Mouse (Mus musculus): ENCODE results near the gene Rasgrf2. TPM values are rescaled to one million over a fixed set of nuclear protein-coding genes. Genes with fewer than 3 reads are reported as not detected.

Rasgrf2 gene
- total RNA-seq, 2 experiments from 2014 or later: 2.0 to 3.9 TPM

DNA sequence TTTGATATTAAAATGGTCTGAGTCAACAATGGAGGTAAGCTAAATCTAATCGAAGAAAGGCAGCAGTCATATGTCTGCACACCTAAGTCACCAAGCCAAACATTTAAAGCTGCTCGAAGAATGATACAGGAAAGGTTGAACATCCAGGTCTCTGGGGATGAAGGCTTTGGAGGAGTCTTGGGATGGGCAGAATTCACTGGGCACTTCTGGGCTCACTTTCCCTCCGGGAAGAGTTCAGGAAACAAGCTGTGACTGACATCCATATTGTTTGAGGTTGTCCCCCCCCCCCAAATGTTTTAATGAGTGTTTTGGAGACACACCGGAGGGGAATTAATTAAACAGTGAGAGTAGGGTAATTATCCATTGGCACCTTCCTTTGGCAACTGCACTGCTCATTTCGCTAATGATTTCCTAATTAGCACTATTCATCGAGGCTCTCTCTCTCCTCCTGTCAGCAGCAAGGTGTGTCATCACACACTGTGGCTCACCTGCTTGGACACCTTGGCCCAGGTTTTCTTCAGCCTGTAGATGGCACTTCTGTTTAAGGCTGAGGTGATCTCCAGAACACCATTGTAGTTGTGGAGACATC, 241.3 kb downstream of the Rasgrf2 start:
- DNase-seq (ENCODE audit: low spot score in 2 of 2): no peak

DNA sequence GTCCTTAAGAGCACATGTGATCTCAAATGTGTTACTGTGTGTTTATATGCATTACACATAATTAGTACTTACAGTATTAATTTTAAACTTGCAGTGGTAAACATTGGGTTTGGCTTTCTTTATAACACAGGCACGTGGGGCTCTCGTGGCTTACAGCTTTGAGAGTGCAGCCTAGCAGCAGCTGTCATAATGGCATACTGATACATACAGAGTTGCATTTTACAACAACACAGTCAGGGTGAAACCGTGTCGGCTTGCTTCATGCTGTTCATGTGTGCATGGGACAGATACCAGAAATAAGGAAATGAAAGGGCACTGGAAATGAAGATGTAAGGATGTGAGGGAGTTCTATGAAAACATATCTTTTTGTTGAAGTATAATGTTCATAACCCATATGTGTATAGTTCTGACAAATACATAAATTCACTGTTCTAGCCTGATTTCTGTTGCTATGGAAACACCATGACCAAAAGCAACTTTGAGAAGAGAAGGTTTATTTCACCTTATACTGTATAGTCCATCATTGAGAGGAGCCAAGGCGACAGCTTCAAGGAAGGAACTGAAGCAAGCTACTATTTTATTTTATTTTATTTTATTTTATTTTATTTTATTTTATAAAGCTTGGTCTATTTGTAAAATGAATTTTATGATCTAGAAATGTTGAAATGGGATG, 246.6 kb downstream of the Rasgrf2 start:
- DNase-seq (ENCODE audit: low spot score in 2 of 2): no peak

GRCm38 (mm10) chr13:91881837-91882480, 249.5 kb downstream of the Rasgrf2 start:
- peak in 1 of 2 experiments; percentile 12 for DNase-seq (ENCODE audit: low spot score in 2 of 2)

DNA sequence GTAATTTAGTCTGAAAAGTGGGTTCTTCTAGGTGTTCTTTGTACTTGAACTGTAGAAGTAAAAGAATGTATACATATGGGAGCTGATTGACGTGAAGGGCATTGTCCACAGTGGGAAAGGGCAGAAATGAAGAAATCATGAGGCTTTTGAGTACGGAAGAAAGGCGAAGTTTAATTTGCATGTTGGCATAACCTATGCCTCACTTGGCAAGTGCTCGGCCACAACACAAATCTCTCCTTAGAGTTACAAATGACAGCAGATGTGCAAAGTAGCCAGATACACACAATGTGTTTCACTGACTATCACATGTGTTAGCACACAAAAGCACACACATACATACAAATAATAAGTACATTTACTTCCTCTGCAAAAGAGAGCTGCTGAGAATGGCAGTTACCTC, 251.2 kb downstream of the Rasgrf2 start:
- DNase-seq (ENCODE audit: low spot score in 2 of 2): no peak

GRCm38 (mm10) chr13:91877996-91878395, 253.5 kb downstream of the Rasgrf2 start:
- no peak for DNase-seq (ENCODE audit: low spot score in 2 of 2)

DNA sequence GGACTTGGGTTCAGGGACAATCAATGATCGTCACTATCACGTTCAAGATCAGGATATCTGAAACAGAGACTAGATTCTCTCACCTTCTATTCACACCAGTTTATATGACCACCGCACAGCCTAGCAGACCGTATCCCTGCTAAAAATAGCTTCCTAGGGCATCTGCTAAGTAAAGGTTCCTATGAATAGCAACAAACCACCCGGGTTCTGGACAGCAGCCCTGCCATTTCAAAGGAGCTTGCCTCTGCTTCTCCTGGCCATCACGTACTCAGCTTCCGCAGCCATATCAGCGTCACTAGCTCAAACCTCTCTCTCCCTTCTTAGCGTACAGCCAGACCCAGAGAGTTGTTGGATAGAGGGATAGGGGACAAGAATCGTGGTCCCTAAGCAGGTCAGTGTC, 254.1 kb downstream of the Rasgrf2 start:
- no peak for DNase-seq (ENCODE audit: low spot score in 2 of 2)

- no peak for DNase-seq (ENCODE audit: low spot score in 2 of 2)
Measured at GRCm38 (mm10) chr13:91876741-91877349, 254.6 kb downstream of the Rasgrf2 start, which contains the start of gene Ckmt2. Gene Ckmt2 (minus strand): TSS chr13:91876885.

DNA sequence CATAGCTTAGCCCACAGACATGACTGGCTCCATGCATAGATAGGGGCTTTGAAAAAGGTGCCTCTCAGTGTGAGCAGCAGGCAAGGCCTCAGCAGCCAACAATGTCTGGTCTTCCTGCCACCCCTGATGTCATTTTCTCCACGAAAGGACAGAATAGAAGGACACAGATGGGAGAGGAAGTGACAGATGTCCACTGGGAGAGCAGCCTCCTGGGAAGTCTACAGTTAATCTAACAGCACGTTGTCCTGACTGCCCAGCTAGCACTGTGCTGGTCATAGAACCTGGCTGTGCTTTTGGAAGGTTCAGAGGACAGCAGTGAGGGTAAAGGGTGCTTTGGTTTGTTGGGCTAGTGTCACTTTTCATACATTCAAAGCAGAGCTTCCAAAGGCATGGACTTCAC, 255.9 kb downstream of the Rasgrf2 start:
- no peak for DNase-seq (ENCODE audit: low spot score in 2 of 2)

GRCm38 (mm10) chr13:91874565-91874964, 256.9 kb downstream of the Rasgrf2 start:
- no peak for DNase-seq (ENCODE audit: low spot score in 2 of 2)

DNA sequence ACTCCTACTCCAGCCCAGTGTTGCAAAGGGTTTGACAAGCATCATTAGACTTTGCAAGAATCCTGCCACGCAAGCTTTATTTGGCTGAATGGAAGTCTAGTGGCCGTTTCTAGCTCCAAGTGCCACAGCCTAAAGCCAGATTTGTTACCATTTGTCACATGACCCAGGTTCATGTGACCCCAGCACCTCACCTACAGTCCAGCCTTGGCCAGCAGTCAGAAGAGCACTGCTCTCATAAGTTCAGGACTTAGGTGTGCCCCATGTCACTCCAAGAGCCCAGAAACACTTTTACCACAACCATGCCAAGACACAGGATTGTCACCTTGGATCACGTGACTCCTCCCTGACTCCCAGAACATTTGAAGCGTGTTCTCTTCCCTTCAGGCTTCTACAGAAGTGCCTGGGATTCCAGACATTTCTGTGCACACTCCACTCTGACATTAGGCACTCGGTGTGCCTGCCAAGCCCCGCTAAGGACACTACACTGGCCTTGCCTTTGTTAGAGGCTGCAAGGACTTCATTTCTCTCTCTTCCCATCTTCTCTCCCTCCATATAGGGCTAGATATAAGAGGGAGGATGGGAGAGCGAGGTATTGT, 257.6 kb downstream of the Rasgrf2 start:
- DNase-seq (ENCODE audit: low spot score in 2 of 2): no peak

DNA sequence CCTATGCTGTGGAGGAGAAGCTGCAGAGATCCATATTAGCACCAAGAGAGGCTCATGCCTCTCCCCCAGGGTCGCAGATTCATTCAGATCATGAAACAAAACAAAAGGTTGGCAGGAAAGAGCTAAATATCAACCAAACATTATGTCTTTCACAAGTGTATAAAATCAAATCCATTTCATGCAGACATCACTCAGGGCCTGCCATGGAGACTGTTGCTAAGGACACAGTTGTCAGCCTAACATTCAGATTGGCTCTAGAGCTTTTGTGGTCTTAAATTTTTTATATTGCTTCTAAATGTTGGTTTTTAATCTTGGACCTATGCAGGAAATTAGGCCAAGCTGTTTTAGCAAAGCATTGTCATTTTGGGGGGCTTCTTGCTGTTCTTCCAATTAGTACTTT, 262.9 kb downstream of the Rasgrf2 start:
- DNase-seq (ENCODE audit: low spot score in 2 of 2): no peak

DNA sequence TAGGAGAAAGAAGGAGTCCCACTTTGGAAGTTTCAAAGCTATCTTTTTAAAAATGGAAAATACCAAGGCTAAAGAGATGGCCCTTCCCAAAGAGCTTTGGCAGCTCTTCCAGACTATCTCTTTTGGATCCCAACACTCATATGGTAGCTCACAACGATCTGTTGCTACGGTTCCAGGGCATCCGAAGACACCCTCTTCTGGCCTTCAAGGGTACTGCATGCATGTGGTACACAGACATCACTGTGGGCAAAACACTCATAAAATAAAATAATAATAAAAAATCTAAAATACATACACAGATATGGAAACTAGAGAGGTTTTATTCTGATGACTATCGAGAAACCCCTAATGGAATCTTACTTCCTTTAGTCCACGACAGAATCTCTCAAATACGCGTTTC, 272.6 kb downstream of the Rasgrf2 start:
- DNase-seq (ENCODE audit: low spot score in 2 of 2): no peak

DNA sequence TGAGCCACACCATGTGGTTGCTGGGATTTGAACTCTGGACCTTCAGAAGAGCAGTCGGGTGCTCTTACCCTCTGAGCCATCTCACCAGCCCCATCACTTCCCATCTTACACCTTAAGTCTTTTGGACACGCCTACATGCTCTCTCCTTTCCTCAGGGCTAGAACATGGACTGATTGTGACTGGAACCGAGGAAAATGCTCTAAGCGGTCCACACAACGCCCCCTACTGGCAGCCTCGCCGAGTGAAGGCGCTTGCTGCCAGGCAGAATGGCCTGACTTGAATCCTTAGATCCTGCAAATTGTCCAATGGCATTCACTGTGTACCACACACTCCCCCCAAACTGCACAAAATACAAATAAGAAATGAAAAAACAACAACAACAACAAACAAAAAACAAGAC, 274.0 kb downstream of the Rasgrf2 start:
- no peak for DNase-seq (ENCODE audit: low spot score in 2 of 2)

- DNase-seq (ENCODE audit: low spot score in 2 of 2): no peak
Measured at GRCm38 (mm10) chr13:91854412-91854811, 277.0 kb downstream of the Rasgrf2 start.

Other genes with a start within 250 kb of the Rasgrf2 start
- not detected for gene Gm20379, start 174.3 kb upstream of the Rasgrf2 start, total RNA-seq (2021)
- 1 to 10 TPM; 9.4 to 9.6 TPM for gene Dhfr, start 223.1 kb upstream of the Rasgrf2 start, total RNA-seq (2021)
- 10 to 100 TPM; 36.5 to 39.2 TPM for gene Msh3, start 223.3 kb upstream of the Rasgrf2 start, total RNA-seq (2021)

Measured in adrenal gland, postnatal 4 days (tissue).